Mouse (Mus musculus) forebrain, embryonic 16.5 days (tissue): ENCODE data around the gene Best2. TPM values are rescaled to one million over a fixed set of nuclear protein-coding genes. Genes with fewer than 3 reads are reported as not detected.

Experiments
- ATAC-seq: fragments of 200-750 bp; cut with Nextera tagmentation; 2 replicates; pipeline ENCODE4 v1.8.0; 2017; ENCODE audit warnings: mild to moderate bottlenecking, moderate library complexity
- H3K27ac ChIP-seq: fragments of 300-500 bp; sonication (generic); 2 replicates; pipeline ENCODE4 v1.5.1; 2014; ENCODE audit warnings: low read length, control low read depth
- H3K27me3 ChIP-seq: fragments of 300-500 bp; sonication (generic); replicated peaks from 2 replicates; pipeline ENCODE4 v1.6.1; 2014; ENCODE audit warnings: low read length; ENCODE audit not compliant: control insufficient read depth, insufficient read depth
- H3K36me3 ChIP-seq: fragments of 300-500 bp; sonication (generic); 2 replicates; pipeline ENCODE4 v1.6.1; 2014; ENCODE audit not compliant: control insufficient read depth, insufficient read depth
- H3K4me1 ChIP-seq: fragments of 300-500 bp; sonication (generic); replicated peaks from 2 replicates; pipeline ENCODE4 v1.6.1; 2014; ENCODE audit warnings: low read length; ENCODE audit not compliant: control insufficient read depth, insufficient read depth
- H3K4me2 ChIP-seq: fragments of 300-500 bp; sonication (generic); 2 replicates; pipeline ENCODE4 v1.6.1; 2014; ENCODE audit warnings: mild to moderate bottlenecking, low read length, control low read depth
- H3K4me3 ChIP-seq: fragments of 300-500 bp; sonication (generic); replicated peaks from 2 replicates; pipeline ENCODE4 v1.5.1; 2014; ENCODE audit warnings: mild to moderate bottlenecking, low read length, control low read depth
- H3K9ac ChIP-seq: fragments of 300-500 bp; sonication (generic); replicated peaks from 2 replicates; pipeline ENCODE4 v1.6.1; 2014; ENCODE audit warnings: low read depth, low read length, control low read depth
- H3K9me3 ChIP-seq: fragments of 300-500 bp; sonication (generic); 2 replicates; pipeline ENCODE4 v1.6.1; 2016; ENCODE audit warnings: low read length; ENCODE audit not compliant: control insufficient read depth
- WGBS: fragments of 180-500 bp; shearing (Covaris S2); extraction: QIAGEN DNeasy Blood & Tissue Kit; methylation state at CpG from one replicate; pipeline ENCODE4 v1.1.7; 2014; 5-methylcytosine and 5-hydroxymethylcytosine counted together
- microRNA-seq: library from miRNA; unstranded; fragments of <30 nt; microRNA quantifications from one replicate; pipeline ENCODE4, GENCODE M21; 2017
- polyA plus RNA-seq: library from polyadenylated mRNA; unstranded; fragments of >200 nt; fragmentation: Nextera tagmentation; extraction: Ambion mirVana; gene quantifications from 2 replicates; pipeline ENCODE4 v1.2.1, GENCODE M21; 2015

The Best2 gene
- polyA plus RNA-seq, 1 experiment from 2014 or later: not detected

GRCm38 (mm10) chr8:84965731-84966291 is 48.5 kb downstream of the Best2 start:
- Histone ChIP-seq H3K9ac (peak overlapping the region; percentile 67), H3K27ac (peak overlapping the region; percentile 3; the same call in 1 of the 2 replicates), H3K27me3 (no peaks in the 10 kb centered on the region), H3K4me1 (peaks cover 22% of the 10 kb centered on the region), H3K36me3 (no peaks in the 10 kb centered on the region), H3K4me3 (peak overlapping the region; percentile 73), H3K4me2 (peak overlapping the region; percentile 95), H3K9me3 (no peaks in the 10 kb centered on the region)
- peak; percentile 90 for ATAC-seq
- WGBS: under 1% methylated on average over 41 of the region's 41 CpGs

- no peaks in the 10 kb centered on the region for H3K27me3 ChIP-seq
- WGBS: 88% methylated on average over 4 of the region's 4 CpGs
- peaks cover 17% of the 10 kb centered on the region for H3K4me1 ChIP-seq
- no peak overlapping the region for H3K27ac ChIP-seq
- no peak overlapping the region for H3K4me3 ChIP-seq
- no peak overlapping the region for H3K9ac ChIP-seq
- no peaks in the 10 kb centered on the region for H3K36me3 ChIP-seq
- no peaks in the 10 kb centered on the region for H3K9me3 ChIP-seq
- ATAC-seq: no peak
- H3K4me2 ChIP-seq: no peak overlapping the region
These were observed 50.4 kb downstream of the Best2 start for GRCm38 (mm10) chr8:84963952-84964351.

GRCm38 (mm10) chr8:84959811-84960210 is 54.5 kb downstream of the Best2 start:
- no peak for ATAC-seq
- Histone ChIP-seq H3K27me3 (no peaks in the 10 kb centered on the region), H3K9me3 (no peaks in the 10 kb centered on the region), H3K27ac (no peak overlapping the region), H3K4me3 (no peak overlapping the region), H3K9ac (no peak overlapping the region), H3K4me1 (peaks cover under 1% of the 10 kb centered on the region), H3K4me2 (no peak overlapping the region), H3K36me3 (peaks cover 2% of the 10 kb centered on the region; the same call in 1 of the 2 replicates)
- 93% methylated on average over 7 of the region's 7 CpGs for WGBS

Small RNA genes within 50 kb of the gene (microRNA-seq; reads per million reads assigned to microRNA genes)
- not detected for gene Mir7070

Other genes with a start within 250 kb of the Best2 start
- 440 and 546 TPM in 2 replicates for gene Nfix, start 214.2 kb downstream of the Best2 start, polyA plus RNA-seq
- 8.2 and 8.7 TPM in 2 replicates for gene Dand5, start 191.7 kb downstream of the Best2 start, polyA plus RNA-seq
- gene Gadd45gip1, start 183.0 kb downstream of the Best2 start, polyA plus RNA-seq: 31.3 and 34.3 TPM in 2 replicates
- 84.8 and 86.5 TPM in 2 replicates for gene Rad23a, start 173.9 kb downstream of the Best2 start, polyA plus RNA-seq
- 610 and 631 TPM in 2 replicates for gene Calr, start 167.6 kb downstream of the Best2 start, polyA plus RNA-seq
- gene Farsa, start 157.5 kb downstream of the Best2 start, polyA plus RNA-seq: 126 TPM in 2 replicates
- gene Syce2, start 142.4 kb downstream of the Best2 start, polyA plus RNA-seq: 51.0 and 54.3 TPM in 2 replicates
- 35.5 and 39.1 TPM in 2 replicates for gene Gcdh, start 120.6 kb downstream of the Best2 start, polyA plus RNA-seq
- gene Klf1, start 112.6 kb downstream of the Best2 start, polyA plus RNA-seq: 0.73 and 0.85 TPM in 2 replicates
- gene Dnase2a, start 106.0 kb downstream of the Best2 start, polyA plus RNA-seq: 5.4 and 5.5 TPM in 2 replicates
- gene Mast1, start 77.2 kb downstream of the Best2 start, polyA plus RNA-seq: 52.4 and 65.8 TPM in 2 replicates
- 2.2 and 2.4 TPM in 2 replicates for gene Rtbdn, start 67.5 kb downstream of the Best2 start, polyA plus RNA-seq
- gene Gm49661, start 45.1 kb downstream of the Best2 start, polyA plus RNA-seq: not detected in 2 replicates
- gene Prdx2, start 44.9 kb downstream of the Best2 start, polyA plus RNA-seq: 1,287 and 1,394 TPM in 2 replicates
- 79.9 and 85.8 TPM in 2 replicates for gene Rnaseh2a, start 44.8 kb downstream of the Best2 start, polyA plus RNA-seq
- gene Junb, start 35.8 kb downstream of the Best2 start, polyA plus RNA-seq: 7.6 and 8.2 TPM in 2 replicates
- 31.3 and 39.8 TPM in 2 replicates for gene Hook2, start 23.9 kb downstream of the Best2 start, polyA plus RNA-seq
- gene Asna1, start 10.8 kb upstream of the Best2 start, polyA plus RNA-seq: 144 and 153 TPM in 2 replicates
- 108 and 110 TPM in 2 replicates for gene Trir, start 12.3 kb upstream of the Best2 start, polyA plus RNA-seq
- 72.8 and 83.4 TPM in 2 replicates for gene Tnpo2, start 22.4 kb upstream of the Best2 start, polyA plus RNA-seq
- gene Fbxw9, start 45.5 kb upstream of the Best2 start, polyA plus RNA-seq: 61.7 and 78.3 TPM in 2 replicates
- 0.84 TPM in 1 of 2 replicates, not detected in the other for gene Gm5741, start 53.5 kb upstream of the Best2 start, polyA plus RNA-seq
- 87.2 and 98.7 TPM in 2 replicates for gene Dhps, start 57.2 kb upstream of the Best2 start, polyA plus RNA-seq
- 129 and 133 TPM in 2 replicates for gene Wdr83os, start 66.2 kb upstream of the Best2 start, polyA plus RNA-seq
- 53.1 and 61.1 TPM in 2 replicates for gene Wdr83, start 66.8 kb upstream of the Best2 start, polyA plus RNA-seq
- gene Man2b1, start 68.7 kb upstream of the Best2 start, polyA plus RNA-seq: 15.6 and 17.7 TPM in 2 replicates
- gene Zfp791, start 108.6 kb upstream of the Best2 start, polyA plus RNA-seq: 3.4 and 3.8 TPM in 2 replicates
- gene Cks1brt, start 137.4 kb upstream of the Best2 start, polyA plus RNA-seq: not detected in 2 replicates
- gene Olfr371, start 211.5 kb upstream of the Best2 start, polyA plus RNA-seq: not detected in 2 replicates